Mouse (Mus musculus) Patski (cell line): ENCODE measurements around the gene Ap3s2. TPM values are rescaled to one million over a fixed set of nuclear protein-coding genes. Genes with fewer than 3 reads are reported as not detected.

ENCODE experiments used
- ATAC-seq: fragments of 100-300 bp; one replicate; pipeline ENCODE4 v1.8.0; 2021
- CTCF ChIA-PET: fragments of 350-600 bp; sonication (Branson Sonifier 250); formaldehyde crosslinking; loops from one replicate; lab custom pipeline; 2022; ENCODE audit warnings: inconsistent platforms; lab: Charles Lee
- POLR2A ChIA-PET: fragments of 350-600 bp; sonication (Branson Sonifier 250); formaldehyde crosslinking; loops from one replicate; lab custom pipeline; 2022; ENCODE audit warnings: antibody characterized with exemption, inconsistent platforms; lab: Charles Lee
- DNase-seq: peaks from one replicate; pipeline ENCODE4 v3.0.0-alpha.2; 2011; ENCODE audit warnings: low read depth, low spot score
- H3K27me3 ChIP-seq: fragments of 371-371 bp; one replicate; pipeline ENCODE4 v1.5.1; 2021
- CTCF ChIP-seq: fragments of 100-300 bp; IDR thresholded peaks from one replicate; pipeline ENCODE4 v1.5.1; 2021
- in situ Hi-C: fragments of 300-500 bp; cut with MboI; formaldehyde crosslinking; loops from 3 replicates; pipeline ENCODE4 v1.11.1; 2018; ENCODE audit warnings: low pct_unique_long_range_greater_than_20kb, mixed read lengths
- polyA plus RNA-seq: library from polyadenylated mRNA; unstranded; gene quantifications from one replicate; pipeline ENCODE4 v1.2.3, GENCODE M21; 2021

Gene Ap3s2
- polyA plus RNA-seq, 1 experiment from 2014 or later, result 32.7 TPM

- ChIA-PET CTCF (interaction anchor here (1.0 to 1.2 kb wide), 2 partner anchors 11 kb away, joined by 3 read pairs; no protein-coding TSS in a partner anchor), POLR2A (interaction anchor here (1.1 to 1.5 kb wide), 2 partner anchors 9 kb away, joined by 3 to 4 read pairs; no protein-coding TSS in a partner anchor)
- TF ChIP-seq CTCF, result no peak
- ATAC-seq (no peak), DNase-seq (no peak)
- H3K27me3 ChIP-seq, result no peaks in the 10 kb centered on the region
- in situ Hi-C loops, result no loop called here
These were observed 29.8 kb downstream of the Ap3s2 start for GRCm38 (mm10) chr7:79890436-79891221.

- ATAC-seq (no peak), DNase-seq (no peak)
- CTCF ChIA-PET, result no interaction called here
- in situ Hi-C loops, result no loop called here
- H3K27me3 ChIP-seq, result no peaks in the 10 kb centered on the region
- TF ChIP-seq CTCF, result no peak
- POLR2A ChIA-PET, result no interaction called here
These were observed 31.8 kb downstream of the Ap3s2 start for GRCm38 (mm10) chr7:79888603-79889002.

DNA sequence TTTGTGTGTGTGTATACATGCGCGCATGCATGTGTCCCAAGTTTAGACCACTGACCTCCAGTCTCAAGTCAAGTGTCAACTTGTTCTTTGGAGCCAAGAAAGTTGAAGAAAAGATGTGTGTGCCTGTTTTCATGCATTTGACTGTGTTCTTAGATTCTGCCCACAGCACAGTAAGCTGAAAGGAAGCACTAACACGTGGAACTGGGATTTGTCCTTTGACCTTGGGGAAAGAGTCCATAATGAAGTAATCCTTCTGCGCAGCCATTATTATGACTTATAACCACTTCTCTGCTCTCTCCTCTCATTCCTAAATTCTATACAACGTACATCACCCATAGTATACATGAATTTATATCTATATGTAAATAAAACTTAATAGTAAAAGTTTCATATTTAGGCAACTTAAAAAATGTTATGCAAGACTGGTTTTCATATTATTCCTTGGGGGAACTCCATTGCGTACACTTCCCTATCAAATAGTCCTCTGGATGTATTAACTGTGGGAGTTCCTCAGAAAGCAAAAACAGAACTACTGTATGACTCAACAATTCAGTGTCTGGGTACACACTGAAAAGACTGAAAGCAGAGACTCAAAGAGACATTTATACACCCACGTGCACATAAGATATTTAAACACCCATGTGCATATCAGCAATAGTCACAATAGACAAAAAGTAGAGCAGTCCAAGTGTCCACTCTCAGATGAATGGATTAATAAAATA lies 36.7 kb downstream of the Ap3s2 start:
- in situ Hi-C loops, result no loop called here
- POLR2A ChIA-PET, result interaction anchor here (0.6 kb wide), 1 partner anchor 183 kb away, joined by 3 read pairs; no protein-coding TSS in a partner anchor
- no peaks in the 10 kb centered on the region for H3K27me3 ChIP-seq
- ATAC-seq, result no peak
- no peak for TF ChIP-seq CTCF
- CTCF ChIA-PET, result interaction anchor here (3.1 kb wide), 1 partner anchor 30 kb away, joined by 8 read pairs; no protein-coding TSS in a partner anchor
- DNase-seq, result no peak

DNA sequence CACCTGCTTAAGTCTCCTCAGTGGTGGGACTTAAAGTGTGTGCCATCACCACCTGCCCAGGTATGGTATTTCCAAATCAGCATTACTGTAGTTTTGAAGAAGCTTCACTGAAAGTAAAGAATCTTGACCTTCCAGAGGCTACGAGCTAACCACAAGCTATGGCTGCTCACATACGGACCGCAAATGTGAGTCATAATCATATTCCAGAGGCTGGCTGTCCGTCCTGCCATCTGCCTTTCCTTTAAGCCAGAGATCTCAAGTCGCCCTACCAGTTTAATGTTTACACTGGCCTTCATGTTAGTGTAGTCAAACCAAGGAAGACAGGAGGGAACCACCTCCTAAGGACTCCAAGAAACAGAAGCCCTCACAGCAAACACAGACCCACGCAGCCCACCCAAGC lies 38.5 kb downstream of the Ap3s2 start:
- CTCF ChIA-PET, result interaction anchor here (3.1 kb wide), 1 partner anchor 32 kb away, joined by 8 read pairs; no protein-coding TSS in a partner anchor

GRCm38 (mm10) chr7:79880998-79881397 lies 39.5 kb downstream of the Ap3s2 start:
- DNase-seq (peak; percentile 93), ATAC-seq (peak; percentile 93)
- no peaks in the 10 kb centered on the region for H3K27me3 ChIP-seq
- in situ Hi-C loops, result no loop called here
- TF ChIP-seq CTCF, result no peak
- ChIA-PET CTCF (interaction anchor here (0.9 to 3.1 kb wide), 2 partner anchors 22 to 33 kb away, joined by 3 to 8 read pairs; no protein-coding TSS in a partner anchor), POLR2A (interaction anchor here (0.7 kb wide), 1 partner anchor 40 kb away, joined by 3 read pairs; no protein-coding TSS in a partner anchor)

More for the DNA sequence above, 38.5 kb downstream of the Ap3s2 start:
- in situ Hi-C loops, result no loop called here
- TF ChIP-seq CTCF, result no peak
- POLR2A ChIA-PET, result interaction anchor here (0.7 kb wide), 1 partner anchor 9 kb away, joined by 3 read pairs; no protein-coding TSS in a partner anchor
- no peak for ATAC-seq
- no peak for DNase-seq
- H3K27me3 ChIP-seq, result no peaks in the 10 kb centered on the region

GRCm38 (mm10) chr7:79880033-79880432 lies 40.4 kb downstream of the Ap3s2 start:
- no peak for TF ChIP-seq CTCF
- no peaks in the 10 kb centered on the region for H3K27me3 ChIP-seq
- ATAC-seq (no peak), DNase-seq (no peak)
- ChIA-PET POLR2A (no interaction called here), CTCF (interaction anchor here (1.3 to 1.6 kb wide), 2 partner anchors 11 to 13 kb away, joined by 3 to 4 read pairs; no protein-coding TSS in a partner anchor)
- in situ Hi-C loops, result no loop called here

GRCm38 (mm10) chr7:79878455-79879025 lies 41.9 kb downstream of the Ap3s2 start:
- no peak for ATAC-seq
- in situ Hi-C loops, result no loop called here
- CTCF ChIA-PET, result interaction anchor here (1.6 kb wide), 1 partner anchor 12 kb away, joined by 4 read pairs; no protein-coding TSS in a partner anchor

GRCm38 (mm10) chr7:79873407-79873806 lies 47.0 kb downstream of the Ap3s2 start:
- POLR2A ChIA-PET, result interaction anchor here (0.7 to 1.0 kb wide), 2 partner anchors 31 to 74 kb away, joined by 3 read pairs; no protein-coding TSS in a partner anchor
- in situ Hi-C loops, result no loop called here
- no peak for DNase-seq

More at GRCm38 (mm10) chr7:79878455-79879025, 41.9 kb downstream of the Ap3s2 start:
- POLR2A ChIA-PET, result interaction anchor here (0.6 kb wide), 1 partner anchor 16 kb away, joined by 3 read pairs; no protein-coding TSS in a partner anchor
- no peak for TF ChIP-seq CTCF
- no peaks in the 10 kb centered on the region for H3K27me3 ChIP-seq
- DNase-seq, result no peak

GRCm38 (mm10) chr7:79871797-79872345 lies 48.6 kb downstream of the Ap3s2 start:
- POLR2A ChIA-PET, result no interaction called here
- in situ Hi-C loops, result no loop called here
- CTCF ChIA-PET, result no interaction called here

More at GRCm38 (mm10) chr7:79873407-79873806, 47.0 kb downstream of the Ap3s2 start:
- no peak for TF ChIP-seq CTCF
- no peak for ATAC-seq
- CTCF ChIA-PET, result no interaction called here
- no peaks in the 10 kb centered on the region for H3K27me3 ChIP-seq

More at GRCm38 (mm10) chr7:79871797-79872345, 48.6 kb downstream of the Ap3s2 start:
- H3K27me3 ChIP-seq, result no peaks in the 10 kb centered on the region
- DNase-seq (no peak), ATAC-seq (no peak)
- TF ChIP-seq CTCF, result no peak
